Mouse (Mus musculus) frontal cortex, postnatal 14 days (tissue): Measurements from ENCODE around the gene Ociad1.

ENCODE experiments used
- DNase-seq, 2 experiments: peaks; one replicate each; pipeline ENCODE4 v3.0.0; 2022; ENCODE audit warnings: low spot score in 2 of 2

The Ociad1 gene

GRCm38 (mm10) chr5:73292502-73293457 is at the start of gene Ociad1:
Gene Ociad1 (plus strand): TSS chr5:73292784.
- peak; percentile 92 to 93 for DNase-seq

DNA sequence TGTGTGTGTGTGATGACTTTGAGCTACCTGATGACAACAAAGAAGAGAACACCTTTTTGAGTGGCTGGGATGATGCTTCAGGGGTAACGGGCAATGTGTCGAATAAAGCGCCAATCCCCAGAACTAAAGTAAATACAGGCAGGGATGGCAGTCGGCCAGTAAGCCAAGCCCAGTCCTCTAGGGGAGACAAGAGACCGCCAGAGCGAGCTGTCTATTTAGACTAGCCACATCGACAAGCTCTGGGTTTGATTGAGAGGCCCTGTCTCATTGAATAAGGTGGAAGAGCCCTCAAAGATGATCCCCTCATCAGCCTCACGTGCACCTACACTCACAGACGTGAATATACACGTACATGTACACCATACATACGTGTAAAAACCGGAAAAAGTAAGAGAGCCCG is 48.2 kb upstream of the Ociad1 start:
- no peak for DNase-seq

GRCm38 (mm10) chr5:73246414-73246813 is 46.2 kb upstream of the Ociad1 start:
- no peak for DNase-seq

DNA sequence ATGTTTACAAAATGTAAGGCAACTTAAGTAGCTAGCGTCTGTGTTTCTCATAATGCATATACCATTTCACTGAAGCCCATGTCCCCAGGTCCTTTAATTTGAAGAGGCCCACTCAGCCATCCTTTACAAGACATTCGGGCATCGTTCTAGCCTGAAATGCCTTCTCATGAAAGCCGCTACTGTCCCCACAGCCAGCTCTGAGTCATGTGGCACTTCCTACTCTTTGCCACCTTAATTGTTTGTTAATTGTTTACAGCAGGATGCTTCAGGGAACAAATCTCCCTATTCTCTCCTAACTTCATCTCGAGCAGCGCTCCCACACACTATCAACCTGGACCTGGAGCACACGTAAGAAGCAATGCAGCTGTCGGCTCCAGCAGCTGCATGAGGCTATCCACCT is 44.4 kb upstream of the Ociad1 start:
- no peak for DNase-seq

GRCm38 (mm10) chr5:73249341-73249740 is 43.2 kb upstream of the Ociad1 start:
- DNase-seq, result no peak

- DNase-seq, result no peak
Observed at GRCm38 (mm10) chr5:73252739-73253138, 39.8 kb upstream of the Ociad1 start.

GRCm38 (mm10) chr5:73254660-73255059 is 37.9 kb upstream of the Ociad1 start:
- no peak for DNase-seq

- DNase-seq, result peak; percentile 37
Observed at GRCm38 (mm10) chr5:73255321-73256251, 37.0 kb upstream of the Ociad1 start.

- peak; percentile 90 to 94 for DNase-seq
Observed at GRCm38 (mm10) chr5:73256352-73257065, 36.1 kb upstream of the Ociad1 start, which contains the start of gene Fryl. Gene Fryl (minus strand): TSS chr5:73256619.

DNA sequence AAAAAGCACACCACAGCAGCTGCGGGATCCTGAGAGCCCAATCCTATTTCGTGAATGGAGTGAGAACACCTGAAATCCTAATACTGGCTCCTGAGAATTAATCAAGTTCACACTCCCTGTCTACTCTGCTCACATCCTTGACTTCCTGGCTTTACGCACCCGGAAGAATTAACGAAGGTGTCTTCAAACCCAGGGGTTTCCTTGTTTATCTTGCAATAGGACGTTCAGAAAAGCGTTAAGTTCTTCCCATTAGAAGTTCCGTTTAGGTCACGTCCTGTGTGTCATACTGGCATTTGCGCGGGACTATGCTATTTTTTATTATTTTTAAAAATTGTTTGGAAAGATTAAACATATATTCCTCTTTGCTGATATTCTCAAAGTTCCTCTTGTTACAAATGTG is 35.5 kb upstream of the Ociad1 start:
- DNase-seq, result no peak

GRCm38 (mm10) chr5:73257723-73258122 is 34.9 kb upstream of the Ociad1 start:
- no peak for DNase-seq

- no peak for DNase-seq
Observed at GRCm38 (mm10) chr5:73264122-73264521, 28.5 kb upstream of the Ociad1 start.

GRCm38 (mm10) chr5:73265460-73265859 is 27.1 kb upstream of the Ociad1 start:
- no peak for DNase-seq

GRCm38 (mm10) chr5:73268636-73269213 is 23.9 kb upstream of the Ociad1 start:
- DNase-seq, result no peak

- no peak for DNase-seq
Observed at GRCm38 (mm10) chr5:73270612-73271011, 22.0 kb upstream of the Ociad1 start.

DNA sequence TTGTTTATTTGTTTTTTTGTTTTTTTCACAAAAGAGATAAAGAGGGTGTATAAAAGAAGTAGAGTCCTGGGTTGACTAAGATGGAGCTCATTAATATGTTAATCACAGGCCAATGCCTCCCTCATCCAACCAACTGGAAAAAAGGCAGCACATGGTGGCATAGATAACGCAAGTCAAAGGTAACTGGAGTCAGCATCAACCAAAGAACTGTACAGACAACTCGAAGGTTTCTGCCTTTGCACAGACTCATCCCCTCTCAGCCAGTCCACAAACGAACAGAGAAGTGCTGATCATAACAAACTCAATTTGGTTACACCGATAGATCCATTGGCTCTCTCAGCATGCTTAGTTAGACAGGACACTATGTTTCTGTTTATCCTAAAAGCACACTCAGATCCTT is 19.4 kb upstream of the Ociad1 start:
- no peak for DNase-seq

GRCm38 (mm10) chr5:73274941-73275340 is 17.6 kb upstream of the Ociad1 start:
- no peak for DNase-seq

- no peak for DNase-seq
Observed at GRCm38 (mm10) chr5:73279190-73279589, 13.4 kb upstream of the Ociad1 start.

- DNase-seq, result no peak
Observed at GRCm38 (mm10) chr5:73279732-73280566, 12.6 kb upstream of the Ociad1 start.

DNA sequence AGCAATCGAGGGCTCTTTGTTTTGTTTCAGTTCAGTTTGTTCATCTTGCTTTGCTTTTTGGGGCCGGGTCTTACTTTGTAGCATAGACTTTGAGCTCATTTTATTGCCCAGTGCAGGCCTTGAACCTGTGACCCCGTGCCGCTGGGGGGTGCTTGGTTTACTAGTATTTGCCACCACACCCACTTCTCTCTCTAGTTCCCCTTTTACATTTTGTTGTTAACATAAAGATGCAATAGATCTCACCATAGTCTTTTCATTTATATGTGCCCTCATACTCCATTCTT is 12.1 kb upstream of the Ociad1 start:
- DNase-seq, result no peak

GRCm38 (mm10) chr5:73284046-73284445 is 8.5 kb upstream of the Ociad1 start:
- DNase-seq, result no peak
